In genomic region chr1:61265706-61266127, GRCm38 (mm10) we compare ENCODE assay signal across 16 mouse cellular contexts.
DNase-seq lines count a peak whose midpoint lies in the region; ATAC-seq lines count a peak whose summit lies in the region.
"Had no signal": no experiment of that assay in that cellular context is flagged by ENCODE, and none has a peak within 500 bp of the region (broad histone marks: within the 10 kb centered on the region; RNA-seq: fewer than 3 reads in every experiment).

No protein-coding gene starts in this region.

- no peak overlapping the region for H3K9ac ChIP-seq in hindbrain, embryonic 13.5 days
- no peak overlapping the region for H3K9ac ChIP-seq in neural tube, embryonic 13.5 days
- H3K9ac ChIP-seq: limb, embryonic 13.5 days; lung, embryonic 14.5 days had no signal

- H3K4me2 ChIP-seq in hindbrain, embryonic 13.5 days: no peak overlapping the region
- no peak overlapping the region for H3K4me2 ChIP-seq in neural tube, embryonic 13.5 days
- H3K4me2 ChIP-seq: limb, embryonic 13.5 days; lung, embryonic 14.5 days had no signal

- H3K27me3 ChIP-seq in forebrain, embryonic 10.5 days (ENCODE audit: poor library complexity, severe bottlenecking): peaks cover 91% of the 10 kb centered on the region
- no peaks in the 10 kb centered on the region for H3K27me3 ChIP-seq in hindbrain, embryonic 13.5 days
- no peaks in the 10 kb centered on the region for H3K27me3 ChIP-seq in neural tube, embryonic 13.5 days
- H3K27me3 ChIP-seq: CH12.LX had no signal

- peaks cover 29% of the 10 kb centered on the region for H3K4me1 ChIP-seq in forebrain, embryonic 10.5 days
- H3K4me1 ChIP-seq in hindbrain, embryonic 13.5 days (replicated peaks): peaks cover 24% of the 10 kb centered on the region
- H3K4me1 ChIP-seq in neural tube, embryonic 13.5 days (replicated peaks): peaks cover 24% of the 10 kb centered on the region

- 3% methylated on average over 4 of the region's 4 CpGs for WGBS in forebrain, embryonic 10.5 days
- WGBS in hindbrain, embryonic 13.5 days: 5% methylated on average over 4 of the region's 4 CpGs
- 4% methylated on average over 4 of the region's 4 CpGs for WGBS in neural tube, embryonic 13.5 days

- H3K4me3 ChIP-seq in forebrain, embryonic 10.5 days: no peak overlapping the region
- H3K4me3 ChIP-seq in hindbrain, embryonic 13.5 days: no peak overlapping the region
- no peak overlapping the region for H3K4me3 ChIP-seq in neural tube, embryonic 13.5 days
- H3K4me3 ChIP-seq: erythroblast, embryonic 14.5 days; limb, embryonic 13.5 days had no signal

- H3K36me3 ChIP-seq in forebrain, embryonic 10.5 days (replicated peaks): no peaks in the 10 kb centered on the region
- H3K36me3 ChIP-seq in hindbrain, embryonic 13.5 days: no peaks in the 10 kb centered on the region
- H3K36me3 ChIP-seq in neural tube, embryonic 13.5 days: no peaks in the 10 kb centered on the region
- H3K36me3 ChIP-seq: limb, embryonic 13.5 days had no signal

- peak; percentile 44 for DNase-seq in embryo, embryonic 10.5 days (ENCODE audit: low spot score)
- peak; percentile 47 for DNase-seq in forebrain, embryonic 10.5 days (ENCODE audit: extremely low spot score, low spot score)
- no peak for DNase-seq in left cerebral cortex, adult 8-10 months (ENCODE audit: low spot score in 2 of 2)
- no peak for DNase-seq in lung, postnatal 36 days
- DNase-seq: adrenal gland, postnatal 36 days; cerebellum, adult 11-12 months; gastrocnemius, postnatal 25 days; heart, postnatal 10 days; kidney, adult 18-20 months; lung, embryonic 14.5 days had no signal

- ATAC-seq in hindbrain, embryonic 13.5 days (ENCODE audit: low FRiP score): peak; percentile 52
- ATAC-seq in neural tube, embryonic 13.5 days (ENCODE audit: low read depth): peak; percentile 57
- ATAC-seq in megakaryocyte progenitor cell, adult 5-6 weeks (replicated peaks; ENCODE audit: poor library complexity): no peak

- H3K27ac ChIP-seq in forebrain, embryonic 10.5 days: peak overlapping the region; percentile 8; the same call in 1 of the 2 replicates
- H3K27ac ChIP-seq in hindbrain, embryonic 13.5 days: peak overlapping the region; percentile 69
- H3K27ac ChIP-seq in neural tube, embryonic 13.5 days (replicated peaks): peak overlapping the region; percentile 64
- H3K27ac ChIP-seq: limb, embryonic 13.5 days had no signal

- no peaks in the 10 kb centered on the region for H3K9me3 ChIP-seq in forebrain, embryonic 10.5 days
- no peaks in the 10 kb centered on the region for H3K9me3 ChIP-seq in hindbrain, embryonic 13.5 days
- H3K9me3 ChIP-seq in neural tube, embryonic 13.5 days: no peaks in the 10 kb centered on the region
- H3K9me3 ChIP-seq: limb, embryonic 13.5 days had no signal

Comparison
In these comparisons a context has a peak if more than half of its experiments do, and no peak if none do; other contexts are left out.
1. DNase-seq: peak in embryo, embryonic 10.5 days (single experiment) and forebrain, embryonic 10.5 days (single experiment); none in left cerebral cortex, adult 8-10 months (0 of 2) and lung, postnatal 36 days (single experiment).
2. H3K27ac ChIP-seq: peak in every context shown above with its lines; median percentile 69 in hindbrain, embryonic 13.5 days; 64 in neural tube, embryonic 13.5 days; 8 in forebrain, embryonic 10.5 days.